Mouse (Mus musculus): ENCODE measurements around the gene Syn3. TPM values are rescaled to one million over a fixed set of nuclear protein-coding genes. Genes with fewer than 3 reads are reported as not detected.

Syn3 gene
- polyA plus RNA-seq, 1 experiment = 9.5 TPM

- no peaks in the 10 kb centered on the region for H3K4me1 ChIP-seq (ENCODE audit: control insufficient read depth, insufficient read depth, low read length)
- no peak for DNase-seq
Measured at GRCm38 (mm10) chr10:86397577-86398346, 100.9 kb downstream of the Syn3 start.

GRCm38 (mm10) chr10:86392399-86392798, 106.3 kb downstream of the Syn3 start:
- Histone ChIP-seq H3K4me1 (ENCODE audit: control insufficient read depth, insufficient read depth, low read length) (peaks cover 13% of the 10 kb centered on the region), H3K27ac (ENCODE audit: insufficient read depth, low read length) (no peak overlapping the region), H3K27me3 (ENCODE audit: control insufficient read depth, insufficient read depth, low read length) (no peaks in the 10 kb centered on the region), H3K4me3 (replicated peaks; ENCODE audit: insufficient read depth, low read depth, low read length) (no peak overlapping the region)
- WGBS = 92% methylated on average over 3 of the region's 3 CpGs
- DNase-seq = no peak
- TF ChIP-seq POLR2A (IDR thresholded peaks at IDR 0.05; ENCODE audit: borderline replicate concordance, insufficient read depth, low read length) = no peak
- no peak for TF ChIP-seq CTCF (IDR thresholded peaks at IDR 0.05; ENCODE audit: borderline replicate concordance, insufficient read depth, low read depth, low read length)

More at GRCm38 (mm10) chr10:86397577-86398346, 100.9 kb downstream of the Syn3 start:
- Histone ChIP-seq H3K27ac (ENCODE audit: insufficient read depth, low read length) (no peak overlapping the region), H3K27me3 (ENCODE audit: control insufficient read depth, insufficient read depth, low read length) (no peaks in the 10 kb centered on the region), H3K4me3 (replicated peaks; ENCODE audit: insufficient read depth, low read depth, low read length) (no peak overlapping the region)
- TF ChIP-seq CTCF (IDR thresholded peaks at IDR 0.05; ENCODE audit: borderline replicate concordance, insufficient read depth, low read depth, low read length) = no peak
- no peak for TF ChIP-seq POLR2A (IDR thresholded peaks at IDR 0.05; ENCODE audit: borderline replicate concordance, insufficient read depth, low read length)
- WGBS = 85% methylated on average over 4 of the region's 4 CpGs

DNA sequence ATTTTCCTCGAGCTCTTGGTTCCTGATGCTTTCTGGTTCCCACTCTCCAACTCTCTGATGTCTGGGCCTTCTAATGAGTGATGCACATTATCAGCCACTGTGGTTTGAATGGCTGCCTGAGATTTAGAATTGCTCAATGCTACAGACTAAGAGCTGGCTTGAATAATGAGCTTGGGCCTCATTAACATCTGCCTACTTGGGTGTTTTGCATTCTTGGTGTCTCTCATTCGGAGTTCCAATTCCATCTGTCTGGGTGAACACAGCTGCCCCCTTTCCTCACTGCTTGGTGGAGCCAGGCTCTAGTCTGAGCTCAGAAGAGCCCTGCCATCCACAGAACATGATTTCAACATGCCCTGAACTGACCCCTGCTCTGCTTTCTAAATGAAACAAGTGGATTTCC, 108.8 kb downstream of the Syn3 start:
- Histone ChIP-seq H3K27me3 (ENCODE audit: control insufficient read depth, insufficient read depth, low read length) (no peaks in the 10 kb centered on the region), H3K4me1 (ENCODE audit: control insufficient read depth, insufficient read depth, low read length) (peaks cover 15% of the 10 kb centered on the region), H3K27ac (ENCODE audit: insufficient read depth, low read length) (no peak overlapping the region), H3K4me3 (replicated peaks; ENCODE audit: insufficient read depth, low read depth, low read length) (no peak overlapping the region)
- TF ChIP-seq POLR2A (IDR thresholded peaks at IDR 0.05; ENCODE audit: borderline replicate concordance, insufficient read depth, low read length) = no peak
- TF ChIP-seq CTCF (IDR thresholded peaks at IDR 0.05; ENCODE audit: borderline replicate concordance, insufficient read depth, low read depth, low read length) = no peak
- DNase-seq = no peak
- 83% methylated on average over 2 of the region's 2 CpGs for WGBS

DNA sequence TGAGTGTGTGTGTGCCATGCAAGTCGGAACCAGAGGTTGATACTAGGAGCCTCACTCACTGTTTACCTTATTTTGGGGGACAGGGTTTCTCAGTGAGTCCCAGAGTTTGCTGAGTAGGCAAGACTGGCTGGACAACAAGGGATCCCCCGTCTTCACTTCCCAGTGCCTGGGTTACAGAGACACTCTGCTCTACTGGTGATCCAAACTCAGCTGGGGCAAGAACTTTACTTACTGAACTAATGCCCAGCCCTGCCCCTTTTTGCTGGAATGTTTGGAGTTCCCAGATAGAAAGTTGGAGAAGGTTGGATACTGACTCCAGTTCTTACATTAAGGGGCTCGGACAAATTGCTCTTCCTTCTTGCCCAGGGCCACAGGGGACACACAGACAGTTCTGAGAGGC, 109.3 kb downstream of the Syn3 start:
- DNase-seq = no peak
- 93% methylated on average over 3 of the region's 3 CpGs for WGBS
- TF ChIP-seq CTCF (IDR thresholded peaks at IDR 0.05; ENCODE audit: borderline replicate concordance, insufficient read depth, low read depth, low read length) (no peak), POLR2A (IDR thresholded peaks at IDR 0.05; ENCODE audit: borderline replicate concordance, insufficient read depth, low read length) (no peak)

DNA sequence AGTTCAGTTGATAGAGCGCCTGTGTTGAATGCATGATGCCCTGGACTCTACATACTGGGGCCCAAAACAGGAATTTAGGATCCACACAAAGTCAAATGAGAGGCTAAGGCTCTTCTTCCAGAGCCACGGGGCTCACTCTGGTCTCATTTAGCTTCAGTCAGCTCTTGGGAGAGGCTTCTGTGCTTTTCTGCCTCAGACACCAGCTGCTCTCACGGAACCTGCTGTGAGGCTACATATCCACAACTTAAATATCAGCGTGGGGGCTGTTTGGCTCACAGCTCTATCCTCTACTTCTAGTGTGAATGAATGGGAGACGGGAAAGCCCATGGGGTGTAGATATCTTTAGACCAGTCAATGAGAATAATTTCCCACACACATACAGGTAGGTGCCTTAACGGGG, 109.9 kb downstream of the Syn3 start:
- peak; percentile 28 to 29 for DNase-seq

More for the DNA sequence above, 109.3 kb downstream of the Syn3 start:
- Histone ChIP-seq H3K27me3 (ENCODE audit: control insufficient read depth, insufficient read depth, low read length) (no peaks in the 10 kb centered on the region), H3K4me3 (replicated peaks; ENCODE audit: insufficient read depth, low read depth, low read length) (no peak overlapping the region), H3K27ac (ENCODE audit: insufficient read depth, low read length) (no peak overlapping the region), H3K4me1 (ENCODE audit: control insufficient read depth, insufficient read depth, low read length) (peaks cover 15% of the 10 kb centered on the region)

GRCm38 (mm10) chr10:86387821-86388440, 110.8 kb downstream of the Syn3 start:
- H3K4me1 ChIP-seq (ENCODE audit: control insufficient read depth, insufficient read depth, low read length) = peaks cover 15% of the 10 kb centered on the region
- no peak overlapping the region for H3K4me3 ChIP-seq (replicated peaks; ENCODE audit: insufficient read depth, low read depth, low read length)
- WGBS = 39% methylated on average over 5 of the region's 5 CpGs
- H3K27ac ChIP-seq (ENCODE audit: insufficient read depth, low read length) = no peak overlapping the region
- no peak for TF ChIP-seq CTCF (IDR thresholded peaks at IDR 0.05; ENCODE audit: borderline replicate concordance, insufficient read depth, low read depth, low read length)
- no peak for TF ChIP-seq POLR2A (IDR thresholded peaks at IDR 0.05; ENCODE audit: borderline replicate concordance, insufficient read depth, low read length)
- no peaks in the 10 kb centered on the region for H3K27me3 ChIP-seq (ENCODE audit: control insufficient read depth, insufficient read depth, low read length)
- peak; percentile 57 to 71 for DNase-seq

More for the DNA sequence above, 109.9 kb downstream of the Syn3 start:
- Histone ChIP-seq H3K27ac (ENCODE audit: insufficient read depth, low read length) (no peak overlapping the region), H3K4me3 (replicated peaks; ENCODE audit: insufficient read depth, low read depth, low read length) (no peak overlapping the region), H3K4me1 (ENCODE audit: control insufficient read depth, insufficient read depth, low read length) (peaks cover 15% of the 10 kb centered on the region), H3K27me3 (ENCODE audit: control insufficient read depth, insufficient read depth, low read length) (no peaks in the 10 kb centered on the region)
- TF ChIP-seq POLR2A (IDR thresholded peaks at IDR 0.05; ENCODE audit: borderline replicate concordance, insufficient read depth, low read length) (no peak), CTCF (IDR thresholded peaks at IDR 0.05; ENCODE audit: borderline replicate concordance, insufficient read depth, low read depth, low read length) (no peak)
- WGBS = 38% methylated on average over 6 of the region's 6 CpGs

- no peak for TF ChIP-seq POLR2A (IDR thresholded peaks at IDR 0.05; ENCODE audit: borderline replicate concordance, insufficient read depth, low read length)
- TF ChIP-seq CTCF (IDR thresholded peaks at IDR 0.05; ENCODE audit: borderline replicate concordance, insufficient read depth, low read depth, low read length) = no peak
- no peaks in the 10 kb centered on the region for H3K27me3 ChIP-seq (ENCODE audit: control insufficient read depth, insufficient read depth, low read length)
- no peak overlapping the region for H3K4me3 ChIP-seq (replicated peaks; ENCODE audit: insufficient read depth, low read depth, low read length)
- no peak for DNase-seq
- WGBS = 93% methylated on average over 4 of the region's 4 CpGs
- no peak overlapping the region for H3K27ac ChIP-seq (ENCODE audit: insufficient read depth, low read length)
- H3K4me1 ChIP-seq (ENCODE audit: control insufficient read depth, insufficient read depth, low read length) = peaks cover 15% of the 10 kb centered on the region
Measured at GRCm38 (mm10) chr10:86386232-86386631, 112.5 kb downstream of the Syn3 start.

GRCm38 (mm10) chr10:86385656-86386055, 113.0 kb downstream of the Syn3 start:
- WGBS = 94% methylated on average over 4 of the region's 4 CpGs
- TF ChIP-seq POLR2A (IDR thresholded peaks at IDR 0.05; ENCODE audit: borderline replicate concordance, insufficient read depth, low read length) = no peak
- TF ChIP-seq CTCF (IDR thresholded peaks at IDR 0.05; ENCODE audit: borderline replicate concordance, insufficient read depth, low read depth, low read length) = no peak

More at GRCm38 (mm10) chr10:86385656-86386055, 113.0 kb downstream of the Syn3 start:
- no peaks in the 10 kb centered on the region for H3K27me3 ChIP-seq (ENCODE audit: control insufficient read depth, insufficient read depth, low read length)
- no peak for DNase-seq
- no peak overlapping the region for H3K27ac ChIP-seq (ENCODE audit: insufficient read depth, low read length)
- peaks cover 17% of the 10 kb centered on the region for H3K4me1 ChIP-seq (ENCODE audit: control insufficient read depth, insufficient read depth, low read length)
- H3K4me3 ChIP-seq (replicated peaks; ENCODE audit: insufficient read depth, low read depth, low read length) = no peak overlapping the region
